Mouse (Mus musculus): ENCODE results near the gene Gm26938. TPM values are rescaled to one million over a fixed set of nuclear protein-coding genes. Genes with fewer than 3 reads are reported as not detected.

Gm26938 gene
- not detected in 2 replicates for polyA plus RNA-seq (2015; fragmentation: Nextera tagmentation; extraction: Ambion mirVana)

DNA sequence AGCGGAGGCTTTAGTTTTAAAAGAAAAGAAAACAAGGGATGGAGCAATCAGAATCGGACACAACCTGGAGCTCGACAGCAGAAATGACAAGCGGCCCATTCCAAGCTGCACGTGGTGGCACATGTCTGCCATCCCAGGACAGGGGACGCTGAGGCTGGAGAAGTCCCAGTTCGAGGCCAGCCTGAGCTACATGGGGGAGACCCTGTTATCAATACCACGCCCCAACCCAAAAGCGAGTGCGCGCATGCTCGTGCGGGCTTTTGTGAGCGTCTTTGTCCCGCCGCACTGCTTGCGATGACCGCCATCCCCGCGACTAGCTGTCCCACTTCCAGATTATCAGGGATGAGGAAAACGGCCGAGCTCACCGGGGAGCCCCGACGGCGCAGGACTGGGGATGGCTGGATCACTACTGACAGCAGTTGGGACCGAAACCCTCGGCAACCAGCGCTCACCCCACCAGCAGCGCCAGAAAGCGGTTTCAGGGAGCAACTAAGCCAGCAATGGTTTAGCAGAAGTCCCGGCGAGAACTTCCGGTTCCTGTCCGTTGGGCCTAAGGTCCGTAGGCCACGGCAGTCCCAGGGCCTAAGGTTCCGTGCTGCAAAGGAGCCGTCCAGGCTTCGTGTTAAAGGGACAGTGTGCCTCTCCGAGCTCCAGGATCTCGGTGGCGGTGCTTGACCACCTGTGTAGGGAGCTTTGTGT, at the start of gene Gm26938, which contains the start of gene Psmg3:
Gene Gm26938 (minus strand): TSS at position 51 of the 699 bp plus-strand sequence.
Gene Psmg3 (minus strand): TSS at position 529 of the 699 bp plus-strand sequence.

DNA sequence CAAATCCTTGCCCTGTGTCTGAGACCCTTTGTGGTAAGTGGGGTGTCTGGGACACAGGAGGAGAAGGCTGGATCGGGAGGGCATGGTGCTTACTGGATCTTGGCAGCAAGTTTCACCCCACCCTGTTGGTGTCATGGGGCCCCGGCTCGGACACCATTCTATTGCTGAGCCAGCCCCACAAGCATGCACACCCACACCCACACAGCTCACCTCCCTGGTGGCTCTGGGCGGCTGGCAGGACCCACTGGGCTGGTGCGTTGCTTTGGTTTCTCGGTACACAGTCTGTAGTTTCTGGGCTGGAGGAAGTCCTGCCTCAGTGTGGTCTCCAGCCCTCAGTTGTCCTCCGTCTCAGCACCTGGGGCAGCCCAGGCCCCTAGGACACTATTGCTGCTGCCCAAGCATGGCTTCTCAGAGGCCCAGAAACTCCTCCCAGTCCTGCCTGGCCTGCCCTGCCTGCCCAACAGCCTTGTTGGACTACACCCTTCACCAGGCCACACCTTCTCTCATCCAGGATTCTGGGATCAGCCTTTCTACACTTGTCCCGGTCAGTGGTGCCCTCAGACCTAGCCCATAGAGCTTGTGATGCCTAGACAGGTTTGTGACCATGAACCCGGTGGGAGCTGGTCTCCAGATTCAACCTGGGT, 6.5 kb downstream of the Gm26938 start, which contains the start of gene Tmem184a:
Gene Tmem184a (minus strand): TSS at position 380 of the 644 bp plus-strand sequence.

DNA sequence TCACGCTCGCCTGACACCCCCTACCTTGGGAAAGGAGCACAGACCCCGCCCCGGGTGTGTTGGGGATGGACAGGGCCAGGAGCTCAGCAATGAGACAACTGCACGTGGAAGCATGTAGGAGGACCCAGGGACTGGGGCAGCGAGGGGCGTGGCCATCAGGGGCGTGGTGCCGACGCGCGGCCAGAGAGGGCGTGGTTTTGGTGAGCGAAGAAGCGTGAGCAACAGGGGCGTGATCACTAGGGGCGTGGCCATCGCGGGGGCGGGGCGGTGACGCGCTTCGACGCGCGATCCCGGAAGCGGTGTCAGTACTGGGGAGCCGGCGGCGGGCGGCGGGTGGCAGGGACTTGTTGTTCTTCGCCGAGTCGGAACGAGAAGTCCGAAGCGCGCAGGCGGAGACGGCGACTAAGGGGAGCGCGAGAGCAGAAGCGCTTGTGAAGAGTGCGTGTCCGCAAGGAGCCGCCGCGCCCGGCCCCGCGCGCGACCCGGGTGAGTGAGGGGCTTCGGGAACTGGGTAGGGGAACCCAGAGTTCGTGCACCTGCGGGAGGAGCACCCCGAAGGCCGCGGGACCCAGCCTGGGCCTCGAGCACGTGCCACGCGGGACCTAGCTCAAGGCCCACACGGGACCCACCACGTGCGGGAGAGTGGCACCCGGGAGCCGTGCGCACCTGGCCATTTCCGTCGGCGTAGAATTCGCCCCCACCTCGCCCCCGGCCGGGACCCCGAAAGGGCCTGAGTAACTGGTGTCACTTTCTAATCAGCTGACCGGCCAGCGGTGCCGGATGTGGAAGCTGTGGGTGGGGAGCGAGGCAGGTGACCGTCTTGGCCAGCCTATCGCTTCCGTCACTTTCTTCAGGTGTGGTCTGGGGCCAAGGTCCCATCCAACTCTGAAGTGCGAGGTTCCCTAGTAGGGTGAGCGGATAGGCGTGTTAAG, 34.7 kb downstream of the Gm26938 start, which contains the start of gene Mafk:
Gene Mafk (plus strand): TSS at position 287 of the 932 bp plus-strand sequence.

DNA sequence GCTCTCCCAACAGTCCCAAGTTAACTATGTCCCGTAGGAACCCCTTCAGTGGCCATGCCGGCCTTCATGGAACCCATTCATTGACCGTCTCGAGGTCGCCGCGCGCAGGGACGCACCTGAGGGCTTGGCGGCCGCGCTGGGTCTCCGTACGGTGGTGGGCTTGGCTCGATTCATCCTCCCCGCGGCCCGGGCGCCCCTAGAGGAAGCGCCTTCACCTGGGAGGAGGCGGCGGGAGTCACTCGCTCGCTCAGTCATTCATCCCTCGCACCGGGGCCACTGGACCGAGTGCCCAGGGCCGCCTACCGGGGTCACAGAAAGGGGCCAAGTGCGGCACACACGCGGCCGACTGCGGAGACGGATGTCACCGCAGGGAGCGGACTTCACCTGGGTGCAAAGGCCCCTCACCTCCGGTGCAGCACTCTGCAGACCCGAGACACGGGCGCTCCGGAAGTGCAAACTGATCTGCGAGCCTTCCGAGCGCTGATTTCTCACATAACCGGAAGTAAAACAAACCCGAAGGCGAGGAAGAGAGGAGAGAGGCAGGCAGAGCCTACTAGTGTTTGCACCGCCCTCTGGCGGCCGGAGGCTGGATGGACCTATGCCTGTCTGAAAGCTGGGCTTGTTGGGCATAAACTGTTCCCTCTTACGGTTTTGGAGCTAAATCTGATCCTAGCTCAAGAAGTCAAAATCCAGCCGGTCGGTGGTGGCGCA, 50.8 kb downstream of the Gm26938 start, which contains the start of gene Ints1:
Gene Ints1 (minus strand): TSS at position 459 of the 711 bp plus-strand sequence.

Small RNAs within 50 kb of the gene (microRNA-seq; reads per million reads assigned to microRNA genes)
- 0 reads per million in 2 experiments for gene Mir7037

Other genes with a start within 250 kb of the Gm26938 start
- gene Micall2, start 90.1 kb downstream of the Gm26938 start, polyA plus RNA-seq (2015; fragmentation: Nextera tagmentation; extraction: Ambion mirVana) = 1.3 and 1.5 TPM in 2 replicates
- gene Ints1, start 50.7 kb downstream of the Gm26938 start, polyA plus RNA-seq (2015; fragmentation: Nextera tagmentation; extraction: Ambion mirVana) = 8.6 and 9.9 TPM in 2 replicates
- gene Mafk, start 34.9 kb downstream of the Gm26938 start, polyA plus RNA-seq (2015; fragmentation: Nextera tagmentation; extraction: Ambion mirVana) = 10.3 and 10.4 TPM in 2 replicates
- gene Tmem184a, start 6.5 kb downstream of the Gm26938 start, polyA plus RNA-seq (2015; fragmentation: Nextera tagmentation; extraction: Ambion mirVana) = 0.36 and 0.39 TPM in 2 replicates
- gene Psmg3, start 478 bp upstream of the Gm26938 start, polyA plus RNA-seq (2015; fragmentation: Nextera tagmentation; extraction: Ambion mirVana) = 32.1 and 34.8 TPM in 2 replicates
- 0.06 and 0.15 TPM in 2 replicates for gene Elfn1, start 81.5 kb upstream of the Gm26938 start, polyA plus RNA-seq (2015; fragmentation: Nextera tagmentation; extraction: Ambion mirVana)

Data from skeletal muscle tissue, postnatal 0 days (tissue).